Mouse (Mus musculus): ENCODE measurements around the gene Atp1a4.

DNA sequence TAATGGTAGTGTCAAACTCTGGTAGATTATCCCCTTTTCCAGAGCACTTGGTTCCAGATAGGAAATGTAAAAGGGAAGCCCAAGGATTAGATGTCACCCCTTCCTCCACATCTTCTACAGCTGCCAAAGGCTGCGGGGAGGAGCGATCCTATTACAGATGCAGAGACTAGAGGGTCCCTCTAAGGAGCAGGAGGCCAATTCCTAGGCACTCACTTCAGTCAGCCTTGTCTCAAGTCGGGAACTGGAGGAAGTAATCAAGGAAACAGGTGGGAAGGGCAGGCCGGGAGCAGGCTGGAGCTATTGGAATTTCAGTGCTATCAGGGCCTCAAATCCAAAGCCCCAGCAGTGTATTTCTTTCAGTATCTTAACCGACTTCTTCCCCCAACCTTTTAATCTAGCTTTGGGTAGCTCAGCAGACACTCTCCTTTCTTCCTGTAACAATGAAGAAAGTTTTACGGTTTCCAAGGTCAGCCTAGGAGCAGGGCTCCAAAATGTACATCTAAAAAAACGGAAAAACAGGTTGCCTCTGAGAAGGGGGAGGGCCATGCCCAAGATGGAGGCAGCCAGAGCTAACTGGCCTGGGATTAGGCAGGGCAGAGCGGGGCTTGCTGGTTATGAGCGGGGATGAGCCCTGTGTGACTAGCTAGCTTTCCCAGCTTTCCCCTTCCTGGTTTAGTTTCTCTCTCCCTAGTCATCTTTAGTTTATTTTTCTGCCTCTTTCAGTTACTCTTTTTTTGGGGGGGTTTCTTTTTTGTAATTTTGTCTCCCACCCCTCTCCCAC is 54.0 kb downstream of the Atp1a4 start:
- TF ChIP-seq CTCF (IDR thresholded peaks at IDR 0.05; ENCODE audit: borderline replicate concordance, insufficient read depth, low read length) (no peak), POLR2A (IDR thresholded peaks at IDR 0.05; ENCODE audit: low read depth, low read length) (no peak)
